Mouse (Mus musculus): ENCODE results near the gene Ccdc82. TPM values are rescaled to one million over a fixed set of nuclear protein-coding genes. Genes with fewer than 3 reads are reported as not detected.

Gene Ccdc82
- polyA plus RNA-seq (2012) = 1.5 and 1.7 TPM in 2 replicates

DNA sequence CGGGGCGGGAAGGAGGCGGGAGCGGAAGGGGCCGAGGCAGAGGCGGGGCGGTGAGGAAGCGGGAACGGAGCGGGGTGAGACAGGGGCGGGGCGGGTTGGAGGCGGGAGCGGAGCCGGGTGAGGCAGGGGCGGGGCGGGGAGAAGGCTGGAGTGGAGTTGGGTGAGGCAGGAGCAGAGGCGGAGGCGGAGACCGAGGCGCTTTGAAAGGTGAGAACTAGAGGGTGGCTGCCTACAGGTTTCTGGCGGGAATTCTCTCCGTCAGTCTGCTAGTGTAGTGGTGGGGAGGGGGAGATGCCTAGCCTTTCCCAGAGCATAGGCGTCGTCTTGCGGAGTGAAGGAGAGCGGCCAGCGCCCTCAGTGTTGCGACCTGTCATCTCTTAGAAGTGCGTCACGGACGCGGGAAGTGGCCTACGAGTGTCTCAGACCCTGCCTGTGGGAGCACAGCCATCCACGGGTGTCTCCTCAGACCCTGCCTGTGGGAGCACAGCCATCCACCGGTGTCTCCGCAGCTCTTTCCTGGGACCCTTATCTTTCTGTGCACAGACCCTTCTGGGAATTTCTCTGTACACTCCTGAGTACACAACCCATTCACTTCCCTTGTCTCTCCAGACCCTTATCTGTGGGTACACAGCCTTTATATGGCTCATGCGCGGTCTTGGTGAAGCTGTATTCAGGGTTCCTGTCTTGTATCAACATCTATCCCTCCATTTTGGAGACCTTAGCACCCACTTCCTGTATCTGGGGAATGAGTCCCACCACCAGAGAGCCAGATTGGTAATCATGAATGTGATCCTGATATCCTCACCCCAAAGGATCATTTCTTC is at the start of gene Ccdc82:
Gene Ccdc82, plus strand, starts transcription at position 141 of the 824 bp plus-strand sequence.
- no peak for TF ChIP-seq GATA1 (IDR thresholded peaks at IDR 0.05; ENCODE audit: low read length)

DNA sequence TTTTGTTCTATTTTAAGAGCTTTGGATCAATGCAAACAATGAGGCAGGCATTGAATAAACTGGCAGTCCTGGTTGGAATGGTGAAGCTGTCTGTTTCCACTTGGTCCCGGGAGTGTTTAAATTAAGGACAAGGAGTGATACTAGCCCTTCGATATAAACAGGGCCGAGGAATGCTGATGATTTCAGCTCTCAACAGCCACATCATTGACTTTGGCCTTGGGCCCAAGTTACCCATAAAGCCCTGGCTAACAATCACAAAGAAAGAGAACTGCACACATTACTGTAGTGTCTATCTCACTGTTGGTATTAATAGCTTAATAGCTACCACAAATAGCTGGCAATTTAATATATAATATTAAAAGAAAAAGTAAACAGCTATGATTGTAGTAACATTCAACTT is 46.7 kb upstream of the Ccdc82 start:
- no peak for TF ChIP-seq GATA1 (IDR thresholded peaks at IDR 0.05; ENCODE audit: low read length)

DNA sequence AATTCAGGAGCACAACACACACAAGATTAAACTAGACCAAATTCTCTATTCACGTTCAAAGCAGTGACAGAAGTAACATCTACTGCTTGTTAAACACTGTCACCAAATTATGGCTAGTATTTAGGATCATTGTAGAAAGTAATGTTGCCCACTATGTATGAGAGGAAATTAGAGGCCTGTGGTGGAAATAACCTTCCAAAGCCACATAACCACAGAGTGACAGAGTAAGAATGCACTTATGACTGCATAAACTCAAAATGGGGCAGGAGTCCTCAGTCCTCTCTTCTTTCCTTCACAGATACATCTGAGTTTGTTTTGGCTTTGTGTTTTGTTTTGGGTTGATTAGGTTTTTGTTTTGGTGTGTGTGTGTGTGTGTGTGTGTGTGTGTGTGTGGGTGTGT is 43.6 kb upstream of the Ccdc82 start:
- no peak for TF ChIP-seq GATA1 (IDR thresholded peaks at IDR 0.05; ENCODE audit: low read length)

DNA sequence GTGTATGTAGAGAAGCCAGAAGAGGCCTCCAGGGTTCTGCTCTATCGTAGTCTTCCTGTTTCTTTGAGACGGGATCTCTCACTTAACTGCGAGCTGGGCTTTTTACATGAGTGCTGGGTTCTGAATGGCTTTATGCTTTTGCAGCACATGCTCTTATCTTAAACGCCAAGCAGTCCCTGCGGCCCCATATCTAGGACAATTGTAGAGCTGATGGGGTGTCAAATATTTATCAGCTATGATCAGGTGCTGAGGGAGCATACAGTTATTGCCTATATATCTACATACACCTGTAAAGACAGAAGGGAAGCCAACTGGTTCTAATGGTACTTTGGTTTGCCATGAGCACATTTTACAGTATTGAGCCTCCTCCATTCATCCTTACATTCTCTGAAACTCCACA is 43.1 kb upstream of the Ccdc82 start:
- no peak for TF ChIP-seq GATA1 (IDR thresholded peaks at IDR 0.05; ENCODE audit: low read length)

DNA sequence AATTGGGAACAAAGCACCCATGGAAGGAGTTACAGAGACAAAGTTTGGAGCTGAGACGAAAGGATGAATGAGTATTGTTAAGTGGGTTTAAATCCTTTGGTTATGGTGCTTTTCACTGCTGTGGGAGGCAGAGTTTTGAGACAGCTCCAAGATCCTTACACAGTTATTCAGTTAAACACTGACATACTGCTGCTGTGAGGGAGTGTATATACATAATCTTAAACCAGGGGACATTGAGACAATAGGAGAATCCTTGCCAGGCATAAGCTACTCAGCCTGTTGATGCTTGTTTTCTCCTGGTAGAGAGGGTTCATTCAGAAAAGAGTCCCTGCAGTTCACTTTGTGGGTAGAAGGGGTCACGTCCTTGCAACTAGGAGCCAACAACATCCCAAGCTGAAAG is 40.4 kb upstream of the Ccdc82 start:
- no peak for TF ChIP-seq GATA1 (IDR thresholded peaks at IDR 0.05; ENCODE audit: low read length)

DNA sequence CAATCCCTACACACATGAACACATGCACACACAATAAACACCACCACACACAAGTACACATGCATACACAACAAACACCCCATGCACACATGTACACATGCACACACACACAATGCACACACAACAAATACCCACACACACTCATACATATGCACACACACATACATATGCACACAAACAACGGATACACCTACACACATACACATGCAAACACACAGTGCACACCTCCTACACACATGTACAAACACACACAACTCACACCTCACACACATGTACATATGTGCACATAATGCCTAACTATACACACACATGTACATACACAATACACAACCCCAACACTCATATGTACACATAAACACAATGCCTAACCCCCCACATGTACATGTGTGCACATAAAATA is 20.9 kb upstream of the Ccdc82 start:
- no peak for TF ChIP-seq GATA1 (IDR thresholded peaks at IDR 0.05; ENCODE audit: low read length)

DNA sequence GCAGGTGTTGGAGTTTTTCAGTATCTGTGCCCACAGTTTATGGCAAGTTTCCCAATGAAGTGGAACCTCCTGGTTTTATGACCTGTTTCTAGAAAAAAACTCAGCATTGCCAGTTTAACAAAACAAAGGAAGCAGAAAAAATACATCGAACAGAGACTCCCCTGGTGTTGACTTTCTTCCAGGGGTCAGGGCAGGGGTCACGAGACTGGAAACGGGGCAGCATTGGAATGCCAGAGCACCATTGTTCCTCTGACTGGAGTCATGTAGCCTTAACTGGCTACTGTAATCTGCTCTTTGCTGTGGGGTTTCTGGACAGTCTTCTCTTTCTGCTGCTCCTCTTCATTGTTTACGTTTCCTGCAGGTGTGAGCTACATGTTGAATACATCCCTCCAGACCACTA is 16.2 kb upstream of the Ccdc82 start:
- no peak for TF ChIP-seq GATA1 (IDR thresholded peaks at IDR 0.05; ENCODE audit: low read length)

DNA sequence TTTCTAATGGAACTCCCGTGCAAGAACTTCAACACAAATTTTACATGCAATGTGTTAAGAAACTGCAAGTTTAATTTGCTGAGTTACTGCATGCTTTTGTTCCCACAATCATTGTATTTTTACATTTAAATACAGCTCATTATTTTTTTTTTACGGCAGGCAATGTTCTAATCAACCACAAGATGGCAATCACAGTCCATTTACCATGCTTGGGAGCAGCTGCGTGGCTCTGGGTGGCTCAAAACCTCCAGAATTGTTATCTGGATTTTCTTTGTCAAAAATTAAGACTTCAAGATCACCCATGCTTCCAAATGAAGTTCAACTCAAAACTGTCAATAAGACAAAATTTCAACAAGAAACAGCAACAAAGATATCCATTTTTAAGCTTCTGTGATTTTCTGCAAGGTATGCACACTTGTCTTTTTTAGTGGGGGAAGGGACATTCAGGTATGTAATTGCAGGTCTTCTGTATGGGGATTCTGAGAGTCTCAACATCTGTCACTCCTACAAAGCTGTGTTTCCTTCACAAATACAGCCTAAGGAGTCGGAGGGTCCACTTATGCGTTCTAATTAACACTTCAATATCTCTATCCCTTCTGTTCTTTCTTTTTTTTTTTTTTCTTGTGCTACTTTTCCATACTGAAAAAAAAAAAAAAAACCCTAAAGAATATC is 15.1 kb upstream of the Ccdc82 start:
- TF ChIP-seq GATA1 (IDR thresholded peaks at IDR 0.05; ENCODE audit: low read length) = no peak

DNA sequence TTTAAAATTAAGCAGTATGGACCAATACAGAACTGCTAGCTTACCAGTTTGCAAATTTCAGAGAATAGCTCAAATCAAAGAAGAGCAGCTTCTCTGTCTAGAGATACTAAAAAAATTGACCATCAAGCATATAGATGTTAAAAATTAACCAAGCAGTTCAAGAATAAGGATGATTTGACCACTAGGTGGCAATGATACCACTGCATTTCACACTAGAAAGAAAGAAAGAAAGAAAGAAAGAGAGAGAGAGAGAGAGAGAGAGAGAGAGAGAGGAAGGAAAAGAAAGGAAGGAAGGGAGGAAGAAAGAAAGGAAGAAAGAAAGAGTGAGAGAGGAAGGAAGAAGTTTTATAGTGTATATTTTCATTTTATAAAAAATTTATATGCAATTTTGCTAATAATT is 4.4 kb upstream of the Ccdc82 start:
- TF ChIP-seq GATA1 (IDR thresholded peaks at IDR 0.05; ENCODE audit: low read length) = no peak

DNA sequence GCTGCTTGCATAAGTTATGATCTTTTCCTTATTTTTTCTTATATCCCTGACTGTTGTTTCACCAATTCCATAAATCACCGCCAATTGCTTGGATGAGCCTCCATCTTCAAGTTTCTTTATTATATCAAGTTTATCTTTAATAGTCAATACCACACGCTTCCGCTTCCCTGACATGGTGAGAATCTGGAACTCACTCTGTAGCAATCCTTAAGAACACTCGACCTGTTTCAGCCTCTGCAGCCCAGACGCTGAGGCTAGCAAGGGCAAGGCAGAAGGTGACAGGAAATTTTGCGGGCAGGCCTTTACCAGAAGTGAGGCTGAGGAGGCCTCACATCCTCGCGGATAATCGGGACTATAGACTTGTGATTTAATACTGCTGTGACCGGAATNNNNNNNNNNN is 1.3 kb upstream of the Ccdc82 start, which contains the start of gene Jrkl:
Gene Jrkl, minus strand, starts transcription at position 349 of the 400 bp plus-strand sequence.
- no peak for TF ChIP-seq GATA1 (IDR thresholded peaks at IDR 0.05; ENCODE audit: low read length)

DNA sequence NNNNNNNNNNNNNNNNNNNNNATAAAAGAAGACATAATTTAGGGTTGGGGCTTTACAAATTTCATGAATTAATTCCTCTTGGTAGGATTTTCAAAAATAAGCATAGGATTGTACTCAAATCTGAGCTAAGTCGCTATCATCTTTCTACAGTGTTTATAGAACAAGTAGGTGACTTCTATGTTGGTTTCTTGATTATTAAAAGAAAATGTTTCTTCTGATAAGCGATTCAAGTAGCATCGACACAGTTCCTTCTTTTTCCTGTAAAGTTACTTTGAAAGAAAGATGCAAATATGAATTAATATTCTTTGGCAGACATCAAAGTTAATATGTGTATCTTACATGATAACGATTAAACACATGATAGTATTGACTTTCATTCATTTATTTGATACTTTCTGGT is 1.3 kb downstream of the Ccdc82 start:
- no peak for TF ChIP-seq GATA1 (IDR thresholded peaks at IDR 0.05; ENCODE audit: low read length)

DNA sequence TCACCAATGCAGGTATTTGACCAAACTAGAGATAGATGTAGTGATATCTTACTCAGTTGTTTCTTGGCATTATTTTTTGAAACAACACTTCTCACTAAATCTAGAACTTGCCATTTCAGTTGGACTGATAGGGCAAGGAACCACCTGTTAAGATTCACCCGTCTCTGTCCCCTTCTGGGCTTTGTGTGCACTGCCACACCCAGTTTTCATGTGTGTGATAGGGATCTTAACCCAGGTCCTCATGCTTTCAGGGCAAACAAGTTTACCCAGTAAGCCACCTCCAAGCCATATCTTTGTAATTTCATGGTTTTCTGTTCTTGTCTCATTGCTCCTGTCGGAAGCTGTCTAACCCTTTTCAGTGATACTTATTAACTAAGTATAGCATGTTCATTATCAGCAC is 4.5 kb downstream of the Ccdc82 start:
- no peak for TF ChIP-seq GATA1 (IDR thresholded peaks at IDR 0.05; ENCODE audit: low read length)

DNA sequence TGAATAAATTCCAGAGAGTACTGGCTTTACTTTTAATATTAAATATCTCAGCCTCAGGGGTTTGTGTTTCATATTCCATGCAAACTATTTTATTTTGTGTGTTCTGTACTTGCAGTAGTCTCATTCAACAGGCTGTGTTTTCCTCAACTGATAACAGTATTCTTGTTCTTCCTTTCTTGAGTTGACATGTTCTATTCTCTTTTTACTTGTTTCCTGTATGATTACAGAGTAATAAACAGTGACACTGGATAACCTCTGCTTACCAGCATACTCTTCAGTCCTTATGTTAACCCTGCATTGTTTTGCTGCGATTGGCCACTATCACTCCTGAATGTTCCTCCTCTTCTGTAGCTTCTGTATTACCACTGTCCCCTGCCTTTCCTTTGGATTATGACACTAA is 10.0 kb downstream of the Ccdc82 start:
- TF ChIP-seq GATA1 (IDR thresholded peaks at IDR 0.05; ENCODE audit: low read length) = no peak

DNA sequence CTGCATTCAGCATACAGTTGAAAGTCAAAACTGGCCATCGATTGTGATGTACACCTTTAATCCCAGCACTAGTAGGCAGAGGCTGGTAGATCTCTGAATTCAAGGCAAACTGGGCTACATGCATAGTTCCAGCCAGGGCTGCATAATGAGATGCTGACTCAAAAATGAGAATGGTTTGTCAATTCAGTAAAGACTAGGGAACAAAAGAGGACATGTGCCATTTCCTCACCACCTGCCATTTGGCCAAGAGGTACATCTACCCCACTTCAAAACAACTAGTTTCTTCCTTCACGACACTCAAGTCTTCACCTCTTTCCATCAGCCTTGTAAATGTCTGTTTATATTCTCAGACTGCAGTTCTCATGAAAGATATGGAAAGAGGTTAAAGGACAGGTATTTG is 11.4 kb downstream of the Ccdc82 start:
- TF ChIP-seq GATA1 (IDR thresholded peaks at IDR 0.05; ENCODE audit: low read length) = no peak

DNA sequence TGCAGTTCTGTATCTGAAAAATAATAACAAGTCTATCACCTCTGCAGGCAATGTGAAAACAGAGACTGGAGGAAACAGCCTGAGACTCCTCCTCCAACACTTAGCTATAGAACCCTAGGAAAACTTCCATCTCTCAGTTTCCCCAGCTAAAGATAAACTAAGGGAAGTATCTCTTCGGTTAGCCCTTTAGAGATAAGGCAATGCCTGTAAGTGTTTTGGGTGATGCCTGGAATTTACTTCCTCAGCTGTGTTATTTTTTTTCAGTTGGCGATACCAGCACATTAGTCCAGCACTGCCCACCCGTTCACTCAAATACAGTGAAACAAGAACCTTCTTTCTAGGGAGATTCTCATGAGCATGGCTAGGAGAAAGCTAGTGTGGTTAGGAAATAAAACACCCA is 14.2 kb downstream of the Ccdc82 start:
- no peak for TF ChIP-seq GATA1 (IDR thresholded peaks at IDR 0.05; ENCODE audit: low read length)

DNA sequence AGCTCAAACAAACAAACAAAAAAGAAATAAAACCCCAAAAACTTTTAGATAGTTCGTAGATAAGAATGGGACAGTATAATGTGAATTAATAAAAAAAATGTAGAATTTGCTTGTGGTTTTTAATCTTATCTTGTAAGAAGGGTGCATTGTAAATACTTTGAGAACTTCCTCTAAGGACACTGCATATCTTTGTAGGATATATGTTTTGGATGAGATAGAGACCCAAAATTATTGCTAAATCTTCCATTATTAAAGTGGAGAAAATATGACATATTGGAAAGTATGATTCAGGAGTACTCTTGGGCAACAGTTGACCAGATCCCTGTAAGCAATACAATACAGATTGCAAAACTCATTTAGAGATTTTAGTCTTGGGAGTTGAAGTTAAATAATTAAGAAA is 26.5 kb downstream of the Ccdc82 start:
- peak; percentile 40 for TF ChIP-seq GATA1 (IDR thresholded peaks at IDR 0.05; ENCODE audit: low read length)

DNA sequence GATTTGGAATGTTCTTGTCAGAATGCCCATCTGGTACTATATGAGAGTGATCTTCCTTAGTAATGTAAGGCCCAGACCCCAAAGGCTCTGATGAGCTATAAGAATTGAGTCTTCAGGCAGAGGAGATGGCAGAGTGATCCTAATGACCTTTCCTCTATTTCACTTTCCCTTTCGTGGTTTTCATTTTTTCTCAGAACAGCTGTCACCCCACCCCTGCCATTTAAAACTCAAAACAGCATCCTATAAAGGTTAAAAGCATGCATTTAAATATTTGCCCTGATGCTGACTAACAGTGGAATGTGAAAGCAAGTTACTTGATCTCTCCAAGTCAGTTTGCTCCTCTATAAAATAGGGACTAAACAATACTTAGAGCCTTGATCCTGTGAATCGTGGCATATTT is 40.7 kb downstream of the Ccdc82 start:
- no peak for TF ChIP-seq GATA1 (IDR thresholded peaks at IDR 0.05; ENCODE audit: low read length)
